Mouse (Mus musculus) intestine, postnatal 0 days (tissue): ENCODE data around the gene Tmed9. TPM values are rescaled to one million over a fixed set of nuclear protein-coding genes. Genes with fewer than 3 reads are reported as not detected.

Source experiments
- ATAC-seq: fragments of 200-750 bp; cut with Nextera tagmentation; 2 replicates; pipeline ENCODE4 v1.8.0; 2017; ENCODE audit warnings: mild to moderate bottlenecking, moderate TSS enrichment, moderate library complexity
- H3K27ac ChIP-seq: fragments of 300-500 bp; sonication (generic); 2 replicates; pipeline ENCODE4 v1.5.1; 2014; ENCODE audit warnings: mild to moderate bottlenecking, low read depth, low read length, moderate library complexity
- H3K27me3 ChIP-seq: fragments of 300-500 bp; sonication (generic); replicated peaks from 2 replicates; pipeline ENCODE4 v1.6.1; 2014; ENCODE audit warnings: low read length, mixed read lengths; ENCODE audit not compliant: control insufficient read depth, insufficient read depth
- H3K36me3 ChIP-seq: fragments of 300-500 bp; sonication (generic); 2 replicates; pipeline ENCODE4 v1.6.1; 2014; ENCODE audit warnings: mild to moderate bottlenecking, moderate library complexity; ENCODE audit not compliant: control insufficient read depth, insufficient read depth
- H3K4me1 ChIP-seq: fragments of 300-500 bp; sonication (generic); replicated peaks from 2 replicates; pipeline ENCODE4 v1.6.1; 2014; ENCODE audit warnings: antibody characterized with exemption, low read length, mixed read lengths; ENCODE audit not compliant: control insufficient read depth, insufficient read depth
- H3K4me2 ChIP-seq: fragments of 300-500 bp; sonication (generic); replicated peaks from 2 replicates; pipeline ENCODE4 v1.6.1; 2014; ENCODE audit warnings: low read depth, mild to moderate bottlenecking, moderate library complexity
- H3K4me3 ChIP-seq: fragments of 300-500 bp; sonication (generic); 2 replicates; pipeline ENCODE4 v1.5.1; 2014; ENCODE audit warnings: low read depth, low read length
- H3K9ac ChIP-seq: fragments of 300-500 bp; sonication (generic); 2 replicates; pipeline ENCODE4 v1.6.1; 2014; ENCODE audit warnings: mild to moderate bottlenecking, low read depth, low read length
- H3K9me3 ChIP-seq: fragments of 300-500 bp; sonication (generic); 2 replicates; pipeline ENCODE4 v1.6.1; 2016; ENCODE audit warnings: mixed run types; ENCODE audit not compliant: control insufficient read depth
- CTCF ChIP-seq: sonication (generic); IDR thresholded peaks from 2 replicates; pipeline ENCODE4 v1.5.1; 2016; ENCODE audit warnings: low read depth, mild to moderate bottlenecking, control low read depth, antibody characterized with exemption, moderate library complexity
- WGBS: fragments of 180-500 bp; shearing (Covaris S2); extraction: QIAGEN DNeasy Blood & Tissue Kit; methylation state at CpG from one replicate; pipeline ENCODE4 v1.1.7; 2014; 5-methylcytosine and 5-hydroxymethylcytosine counted together
- polyA plus RNA-seq: library from polyadenylated mRNA; unstranded; fragments of >200 nt; fragmentation: Nextera tagmentation; extraction: Ambion mirVana; gene quantifications from 2 replicates; pipeline ENCODE4 v1.2.1, GENCODE M21; 2015

Gene Tmed9
- polyA plus RNA-seq, 1 experiment from 2014 or later, result 63.3 TPM

DNA sequence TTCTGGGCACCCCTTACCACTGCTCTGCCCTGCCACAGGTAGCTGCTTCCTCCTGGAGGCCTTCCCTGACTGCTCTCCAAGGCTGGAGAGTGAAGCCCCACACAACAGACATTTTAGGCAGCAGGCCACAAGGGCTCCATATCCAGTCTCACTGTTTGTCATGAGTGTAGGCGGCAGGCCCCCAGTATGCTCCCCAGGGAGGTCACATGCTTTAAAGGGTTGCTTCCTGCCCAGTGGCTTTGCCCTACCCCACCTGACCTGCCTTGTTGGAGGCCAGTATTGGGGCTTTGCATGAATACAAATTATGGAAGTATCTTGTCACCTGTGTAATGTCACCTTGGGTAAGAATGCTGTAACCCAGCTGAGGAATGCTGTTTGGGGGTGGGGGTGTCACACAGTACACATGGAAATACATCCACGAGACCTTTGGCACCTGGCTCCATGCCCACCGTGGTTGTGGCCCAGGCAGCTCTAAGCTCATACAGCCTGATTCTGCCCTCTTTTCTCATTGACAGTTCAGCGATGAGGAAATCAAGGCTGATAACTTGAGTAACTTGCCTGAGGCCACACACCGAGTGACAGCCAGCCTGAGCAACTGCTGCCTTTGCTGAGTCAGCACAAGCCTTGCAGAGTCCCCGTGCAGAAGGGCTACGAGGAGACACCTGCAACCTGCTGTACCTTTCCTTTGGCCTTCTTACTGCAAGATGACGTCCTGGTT, 44.2 kb upstream of the Tmed9 start, which contains the start of gene Dok3:
TSS of gene Dok3 (minus strand) at position 99 of the 718 bp plus-strand sequence.
- Histone ChIP-seq H3K9ac (no peak within 1 kb of the TSS), H3K9me3 (no peaks in the 10 kb centered on the region), H3K4me3 (no peak within 1 kb of the TSS), H3K27me3 (no peaks in the 10 kb centered on the region), H3K27ac (no peak within 1 kb of the TSS; the same call in 1 of the 2 replicates), H3K4me1 (no peaks in the 10 kb centered on the region), H3K4me2 (no peak within 1 kb of the TSS), H3K36me3 (peaks cover 42% of the 10 kb centered on the region)
- 67% methylated on average over 8 of the region's 8 CpGs for WGBS
- TF ChIP-seq CTCF, result no peak
- ATAC-seq, result no peak

DNA sequence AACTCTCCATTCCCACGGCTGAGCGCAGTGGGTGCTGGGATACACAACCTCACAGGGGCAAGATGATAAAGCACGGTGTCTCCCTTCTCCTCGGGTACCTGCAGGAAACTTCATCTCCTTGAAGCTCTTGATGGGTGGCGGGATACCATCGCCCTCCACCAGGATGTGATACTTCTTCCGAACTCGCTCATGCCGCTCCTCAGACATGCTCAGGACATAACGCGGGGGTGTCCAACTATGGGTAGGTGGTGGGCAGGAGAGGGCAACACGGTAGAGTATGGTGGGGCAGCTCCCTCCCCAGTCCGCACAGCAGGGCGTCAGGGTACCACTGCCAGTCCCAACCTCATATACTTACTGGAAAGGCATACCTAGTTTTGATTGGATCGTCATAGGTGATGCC, 38.3 kb upstream of the Tmed9 start:
- H3K36me3 ChIP-seq, result peaks cover 56% of the 10 kb centered on the region
- peak overlapping the region; percentile 95; the same call in 1 of the 2 replicates for H3K4me2 ChIP-seq
- H3K4me3 ChIP-seq, result peak overlapping the region; percentile 71; the same call in 1 of the 2 replicates
- 93% methylated on average over 15 of the region's 15 CpGs for WGBS
- no peak for TF ChIP-seq CTCF
- no peak for ATAC-seq
- peaks cover 5% of the 10 kb centered on the region; the same call in 1 of the 2 replicates for H3K4me1 ChIP-seq
- no peaks in the 10 kb centered on the region for H3K9me3 ChIP-seq
- no peak overlapping the region for H3K27ac ChIP-seq
- H3K27me3 ChIP-seq, result no peaks in the 10 kb centered on the region
- H3K9ac ChIP-seq, result no peak overlapping the region

DNA sequence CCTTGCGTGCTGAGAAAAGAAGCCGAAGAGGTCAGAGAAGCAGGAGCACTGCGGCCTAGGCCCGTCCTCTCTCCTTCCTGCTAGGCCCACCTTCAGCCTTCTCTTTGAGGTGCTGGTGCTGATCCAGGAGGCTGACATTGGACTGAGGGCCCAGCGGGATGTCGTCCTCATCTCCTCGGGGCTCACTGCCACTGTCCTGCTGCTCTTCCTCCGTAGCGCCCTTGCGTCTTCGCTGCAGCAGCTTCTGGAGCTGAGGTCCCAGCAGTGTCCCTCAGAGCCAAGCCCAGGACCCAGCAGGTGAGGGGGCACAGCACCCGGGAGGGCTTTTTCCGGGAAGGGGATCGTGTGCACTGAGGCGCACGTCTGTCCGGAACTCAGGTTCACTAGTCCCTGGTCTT, 37.7 kb upstream of the Tmed9 start:
- no peaks in the 10 kb centered on the region for H3K9me3 ChIP-seq
- H3K9ac ChIP-seq, result peak overlapping the region; percentile 72
- TF ChIP-seq CTCF, result no peak
- H3K4me3 ChIP-seq, result peak overlapping the region; percentile 71
- 15% methylated on average over 17 of the region's 17 CpGs for WGBS
- H3K27ac ChIP-seq, result peak overlapping the region; percentile 8; the same call in 1 of the 2 replicates
- peaks cover 55% of the 10 kb centered on the region for H3K36me3 ChIP-seq
- peak; percentile 2; the same call in 1 of the 2 replicates for ATAC-seq
- peak overlapping the region; percentile 95 for H3K4me2 ChIP-seq
- peaks cover 5% of the 10 kb centered on the region; the same call in 1 of the 2 replicates for H3K4me1 ChIP-seq
- no peaks in the 10 kb centered on the region for H3K27me3 ChIP-seq

DNA sequence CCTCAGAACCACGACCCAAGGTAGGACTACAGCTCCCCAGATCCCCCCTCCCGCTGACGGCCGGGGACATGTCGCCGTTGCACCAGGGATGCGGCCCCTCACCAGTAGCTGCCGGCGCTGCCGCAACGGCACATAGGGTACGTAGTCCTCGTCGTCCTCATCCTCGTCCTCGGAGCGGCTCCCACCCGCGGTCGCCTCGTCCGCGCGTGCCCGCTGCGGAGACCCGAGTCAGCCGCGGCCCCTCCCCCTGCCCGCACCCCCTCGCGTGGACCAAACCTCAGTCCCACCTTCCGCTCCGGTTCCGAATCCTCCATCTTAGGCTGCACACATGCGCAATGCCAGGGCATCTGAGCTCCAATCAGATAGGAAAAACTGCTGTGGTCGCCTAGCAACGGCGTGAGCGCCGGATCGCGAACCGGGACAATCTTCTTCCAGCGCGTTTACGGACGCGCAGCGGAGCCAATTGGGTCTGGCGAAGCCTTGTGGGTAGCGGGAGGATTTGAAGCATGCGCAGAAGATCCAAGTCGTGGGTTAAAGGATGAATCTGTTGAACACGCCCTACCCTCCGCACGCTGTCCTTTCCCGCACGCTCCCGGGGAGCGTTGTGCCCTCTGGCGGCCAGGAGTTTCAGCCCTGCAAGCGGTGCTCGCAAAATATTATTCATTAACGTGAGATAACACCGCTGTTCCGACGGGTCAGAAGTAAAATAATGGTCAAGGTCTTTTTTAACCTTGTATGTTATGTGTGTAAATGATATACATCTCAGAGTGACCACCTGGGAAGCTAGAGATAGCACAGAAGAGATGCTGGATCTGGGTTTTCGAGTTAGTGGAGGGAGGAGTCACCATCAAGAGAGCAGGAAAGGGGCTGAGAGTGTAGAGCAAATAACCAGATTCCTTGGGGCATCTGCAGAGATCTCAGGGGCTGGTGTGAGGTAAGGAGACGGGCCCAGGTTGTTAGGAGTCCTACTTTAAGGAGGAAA, 37.0 kb upstream of the Tmed9 start, which contains the start of gene Ddx41:
TSS of gene Ddx41 (minus strand) at position 465 of the 982 bp plus-strand sequence.
- ATAC-seq, result peak; percentile 98
- peak within 1 kb of the TSS; percentile 8; the same call in 1 of the 2 replicates for H3K27ac ChIP-seq
- 1% methylated on average over 70 of the region's 70 CpGs for WGBS

DNA sequence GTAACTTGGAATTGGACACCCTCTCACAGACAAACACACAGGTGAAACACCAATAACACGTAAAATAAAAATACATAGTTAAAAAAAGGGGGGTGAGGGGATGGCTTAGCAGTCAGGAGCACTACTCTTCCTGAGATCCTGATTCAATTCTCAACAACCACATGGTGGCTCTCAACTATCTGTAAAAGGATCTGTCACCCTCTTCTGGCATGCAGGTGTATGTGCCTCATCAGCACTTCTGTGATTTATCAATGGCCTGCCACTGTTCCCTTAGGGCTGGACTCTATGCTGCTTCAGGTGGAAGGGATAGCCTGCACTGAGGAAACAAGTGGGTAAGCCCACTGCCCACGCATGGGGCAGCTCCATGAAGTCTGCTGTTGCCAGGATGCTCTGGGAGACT, 32.6 kb upstream of the Tmed9 start:
- TF ChIP-seq CTCF, result no peak
- no peak overlapping the region for H3K27ac ChIP-seq
- H3K4me1 ChIP-seq, result no peaks in the 10 kb centered on the region
- 86% methylated on average over 2 of the region's 2 CpGs for WGBS
- peaks cover 69% of the 10 kb centered on the region for H3K36me3 ChIP-seq
- H3K27me3 ChIP-seq, result no peaks in the 10 kb centered on the region
- no peak for ATAC-seq
- H3K4me3 ChIP-seq, result no peak overlapping the region
- no peaks in the 10 kb centered on the region for H3K9me3 ChIP-seq
- H3K9ac ChIP-seq, result no peak overlapping the region
- no peak overlapping the region for H3K4me2 ChIP-seq

More for the DNA sequence above, 37.0 kb upstream of the Tmed9 start, which contains the start of gene Ddx41:
- no peaks in the 10 kb centered on the region for H3K9me3 ChIP-seq
- H3K4me1 ChIP-seq, result peaks cover 5% of the 10 kb centered on the region; the same call in 1 of the 2 replicates
- TF ChIP-seq CTCF, result peak; percentile 98
- H3K36me3 ChIP-seq, result peaks cover 54% of the 10 kb centered on the region
- H3K4me3 ChIP-seq, result peak within 1 kb of the TSS; percentile 71
- H3K4me2 ChIP-seq, result peak within 1 kb of the TSS; percentile 95
- H3K27me3 ChIP-seq, result no peaks in the 10 kb centered on the region
- peak within 1 kb of the TSS; percentile 72 for H3K9ac ChIP-seq

DNA sequence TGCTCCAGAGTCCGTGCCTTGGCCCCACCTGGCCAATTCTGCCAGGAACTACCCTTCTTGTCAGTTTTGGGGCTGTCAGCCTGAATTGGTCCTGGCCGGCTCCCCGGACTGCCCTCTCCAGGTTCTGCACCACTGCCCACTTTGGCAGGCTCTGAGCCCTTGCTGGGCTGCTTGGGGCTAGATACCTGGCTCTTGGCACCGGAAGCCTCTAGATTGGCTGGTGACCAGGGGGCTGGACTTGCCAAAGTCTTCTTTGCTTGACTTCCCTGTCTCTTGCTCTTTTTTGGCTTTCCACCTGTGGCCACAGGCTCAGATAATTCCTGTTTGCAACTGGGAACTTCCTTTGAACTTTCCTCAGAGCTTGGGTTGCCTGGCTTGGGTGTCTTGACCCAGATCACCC, 30.6 kb upstream of the Tmed9 start:
- no peak for TF ChIP-seq CTCF
- Histone ChIP-seq H3K9ac (no peak overlapping the region), H3K9me3 (no peaks in the 10 kb centered on the region), H3K27me3 (no peaks in the 10 kb centered on the region), H3K4me3 (no peak overlapping the region), H3K4me1 (no peaks in the 10 kb centered on the region), H3K36me3 (peaks cover 78% of the 10 kb centered on the region), H3K4me2 (no peak overlapping the region), H3K27ac (no peak overlapping the region)
- WGBS, result 98% methylated on average over 4 of the region's 4 CpGs
- no peak for ATAC-seq
